Mouse (Mus musculus): ENCODE results near the gene Myt1l. TPM values are rescaled to one million over a fixed set of nuclear protein-coding genes. Genes with fewer than 3 reads are reported as not detected.

The Myt1l gene
- polyA plus RNA-seq, 1 experiment from 2014 or later = 1.9 TPM

- H3K27me3 ChIP-seq (ENCODE audit: control insufficient read depth, insufficient read depth, low read length) = no peaks in the 10 kb centered on the region
- no peak overlapping the region for H3K9ac ChIP-seq (ENCODE audit: low read length)
- 44% methylated on average over 7 of the region's 7 CpGs for WGBS
- H3K4me3 ChIP-seq (replicated peaks; ENCODE audit: low read length) = no peak overlapping the region
- ATAC-seq (ENCODE audit: insufficient read depth, low FRiP score) = 0 out of 2 replicates have a peak, but pooled peaks have one; percentile 17
- no peaks in the 10 kb centered on the region for H3K4me1 ChIP-seq (ENCODE audit: control insufficient read depth, insufficient read depth, low read length)
- H3K27ac ChIP-seq (ENCODE audit: low read length) = no peak overlapping the region
- no peaks in the 10 kb centered on the region for H3K9me3 ChIP-seq (replicated peaks; ENCODE audit: control insufficient read depth, low read length)
- no peaks in the 10 kb centered on the region for H3K36me3 ChIP-seq (ENCODE audit: control insufficient read depth, insufficient read depth, low read length)
- H3K4me2 ChIP-seq (ENCODE audit: low read depth, low read length) = no peak overlapping the region
Measured at GRCm38 (mm10) chr12:29872156-29872815, 344.1 kb downstream of the Myt1l start.

- no peak for ATAC-seq (ENCODE audit: insufficient read depth, low FRiP score)
- no peak overlapping the region for H3K4me2 ChIP-seq (ENCODE audit: low read depth, low read length)
- 32% methylated on average over 1 of the region's 1 CpGs for WGBS
Measured at GRCm38 (mm10) chr12:29873281-29873772, 345.1 kb downstream of the Myt1l start.

GRCm38 (mm10) chr12:29877977-29878376 lies 349.8 kb downstream of the Myt1l start:
- H3K9me3 ChIP-seq (replicated peaks; ENCODE audit: control insufficient read depth, low read length) = no peaks in the 10 kb centered on the region
- no peak overlapping the region for H3K9ac ChIP-seq (ENCODE audit: low read length)
- H3K27ac ChIP-seq (ENCODE audit: low read length) = no peak overlapping the region
- no peaks in the 10 kb centered on the region for H3K27me3 ChIP-seq (ENCODE audit: control insufficient read depth, insufficient read depth, low read length)
- no peaks in the 10 kb centered on the region for H3K4me1 ChIP-seq (ENCODE audit: control insufficient read depth, insufficient read depth, low read length)
- no peaks in the 10 kb centered on the region for H3K36me3 ChIP-seq (ENCODE audit: control insufficient read depth, insufficient read depth, low read length)
- 85% methylated on average over 10 of the region's 10 CpGs for WGBS
- no peak for ATAC-seq (ENCODE audit: insufficient read depth, low FRiP score)
- H3K4me2 ChIP-seq (ENCODE audit: low read depth, low read length) = no peak overlapping the region
- H3K4me3 ChIP-seq (replicated peaks; ENCODE audit: low read length) = no peak overlapping the region

More at GRCm38 (mm10) chr12:29873281-29873772, 345.1 kb downstream of the Myt1l start:
- no peak overlapping the region for H3K27ac ChIP-seq (ENCODE audit: low read length)
- H3K9ac ChIP-seq (ENCODE audit: low read length) = no peak overlapping the region
- H3K36me3 ChIP-seq (ENCODE audit: control insufficient read depth, insufficient read depth, low read length) = no peaks in the 10 kb centered on the region
- no peaks in the 10 kb centered on the region for H3K9me3 ChIP-seq (replicated peaks; ENCODE audit: control insufficient read depth, low read length)
- no peak overlapping the region for H3K4me3 ChIP-seq (replicated peaks; ENCODE audit: low read length)
- no peaks in the 10 kb centered on the region for H3K4me1 ChIP-seq (ENCODE audit: control insufficient read depth, insufficient read depth, low read length)
- H3K27me3 ChIP-seq (ENCODE audit: control insufficient read depth, insufficient read depth, low read length) = no peaks in the 10 kb centered on the region

GRCm38 (mm10) chr12:29882871-29883617 lies 354.9 kb downstream of the Myt1l start:
- Histone ChIP-seq H3K9ac (ENCODE audit: low read length) (no peak overlapping the region), H3K27ac (ENCODE audit: low read length) (no peak overlapping the region), H3K36me3 (ENCODE audit: control insufficient read depth, insufficient read depth, low read length) (no peaks in the 10 kb centered on the region), H3K4me2 (ENCODE audit: low read depth, low read length) (no peak overlapping the region), H3K9me3 (replicated peaks; ENCODE audit: control insufficient read depth, low read length) (no peaks in the 10 kb centered on the region), H3K4me1 (ENCODE audit: control insufficient read depth, insufficient read depth, low read length) (no peaks in the 10 kb centered on the region), H3K4me3 (replicated peaks; ENCODE audit: low read length) (no peak overlapping the region), H3K27me3 (ENCODE audit: control insufficient read depth, insufficient read depth, low read length) (no peaks in the 10 kb centered on the region)
- no peak for ATAC-seq (ENCODE audit: insufficient read depth, low FRiP score)
- 21% methylated on average over 9 of the region's 9 CpGs for WGBS

GRCm38 (mm10) chr12:29884376-29884775 lies 356.2 kb downstream of the Myt1l start:
- H3K27me3 ChIP-seq (ENCODE audit: control insufficient read depth, insufficient read depth, low read length) = no peaks in the 10 kb centered on the region
- WGBS = 79% methylated on average over 5 of the region's 5 CpGs
- no peak overlapping the region for H3K4me3 ChIP-seq (replicated peaks; ENCODE audit: low read length)
- no peak for ATAC-seq (ENCODE audit: insufficient read depth, low FRiP score)
- no peaks in the 10 kb centered on the region for H3K4me1 ChIP-seq (ENCODE audit: control insufficient read depth, insufficient read depth, low read length)
- no peak overlapping the region for H3K9ac ChIP-seq (ENCODE audit: low read length)
- no peak overlapping the region for H3K27ac ChIP-seq (ENCODE audit: low read length)
- no peaks in the 10 kb centered on the region for H3K36me3 ChIP-seq (ENCODE audit: control insufficient read depth, insufficient read depth, low read length)
- no peak overlapping the region for H3K4me2 ChIP-seq (ENCODE audit: low read depth, low read length)
- H3K9me3 ChIP-seq (replicated peaks; ENCODE audit: control insufficient read depth, low read length) = no peaks in the 10 kb centered on the region

- WGBS = 20% methylated on average over 3 of the region's 3 CpGs
- Histone ChIP-seq H3K9ac (ENCODE audit: low read length) (no peak overlapping the region), H3K4me1 (ENCODE audit: control insufficient read depth, insufficient read depth, low read length) (no peaks in the 10 kb centered on the region), H3K4me2 (ENCODE audit: low read depth, low read length) (no peak overlapping the region), H3K9me3 (replicated peaks; ENCODE audit: control insufficient read depth, low read length) (no peaks in the 10 kb centered on the region; the same call in 1 of the 2 replicates), H3K27me3 (ENCODE audit: control insufficient read depth, insufficient read depth, low read length) (no peaks in the 10 kb centered on the region), H3K27ac (ENCODE audit: low read length) (no peak overlapping the region), H3K36me3 (ENCODE audit: control insufficient read depth, insufficient read depth, low read length) (no peaks in the 10 kb centered on the region), H3K4me3 (replicated peaks; ENCODE audit: low read length) (no peak overlapping the region)
- ATAC-seq (ENCODE audit: insufficient read depth, low FRiP score) = no peak
Measured at GRCm38 (mm10) chr12:29894669-29895068, 366.5 kb downstream of the Myt1l start.

- no peak overlapping the region for H3K27ac ChIP-seq (ENCODE audit: low read length)
- WGBS = 74% methylated on average over 3 of the region's 3 CpGs
- H3K36me3 ChIP-seq (ENCODE audit: control insufficient read depth, insufficient read depth, low read length) = no peaks in the 10 kb centered on the region
- no peaks in the 10 kb centered on the region for H3K4me1 ChIP-seq (ENCODE audit: control insufficient read depth, insufficient read depth, low read length)
- no peak overlapping the region for H3K9ac ChIP-seq (ENCODE audit: low read length)
- no peaks in the 10 kb centered on the region for H3K27me3 ChIP-seq (ENCODE audit: control insufficient read depth, insufficient read depth, low read length)
- H3K9me3 ChIP-seq (replicated peaks; ENCODE audit: control insufficient read depth, low read length) = no peaks in the 10 kb centered on the region; the same call in 1 of the 2 replicates
- ATAC-seq (ENCODE audit: insufficient read depth, low FRiP score) = no peak
- no peak overlapping the region for H3K4me3 ChIP-seq (replicated peaks; ENCODE audit: low read length)
- no peak overlapping the region for H3K4me2 ChIP-seq (ENCODE audit: low read depth, low read length)
Measured at GRCm38 (mm10) chr12:29897533-29898085, 369.4 kb downstream of the Myt1l start.

GRCm38 (mm10) chr12:29904101-29904874 lies 376.1 kb downstream of the Myt1l start:
- Histone ChIP-seq H3K9ac (ENCODE audit: low read length) (no peak overlapping the region), H3K4me1 (ENCODE audit: control insufficient read depth, insufficient read depth, low read length) (0 out of 2 replicates have a peak, but pooled peaks cover 9% of the 10 kb centered on the region), H3K9me3 (replicated peaks; ENCODE audit: control insufficient read depth, low read length) (no peaks in the 10 kb centered on the region), H3K4me2 (ENCODE audit: low read depth, low read length) (no peak overlapping the region), H3K36me3 (ENCODE audit: control insufficient read depth, insufficient read depth, low read length) (no peaks in the 10 kb centered on the region), H3K4me3 (replicated peaks; ENCODE audit: low read length) (no peak overlapping the region), H3K27ac (ENCODE audit: low read length) (no peak overlapping the region), H3K27me3 (ENCODE audit: control insufficient read depth, insufficient read depth, low read length) (no peaks in the 10 kb centered on the region)
- 63% methylated on average over 4 of the region's 4 CpGs for WGBS
- no peak for ATAC-seq (ENCODE audit: insufficient read depth, low FRiP score)

Measured in stomach, embryonic 16.5 days (tissue).